Mouse (Mus musculus) midbrain, embryonic 12.5 days (tissue): ENCODE measurements around the gene Sdsl. TPM values are rescaled to one million over a fixed set of nuclear protein-coding genes. Genes with fewer than 3 reads are reported as not detected.
"Not testable (repeated sequence)": the region's sequence is repeated elsewhere in the genome, so short reads cannot be mapped to it uniquely, and the experiment has no call there.

Source experiments
- ATAC-seq: fragments of 200-750 bp; cut with Nextera tagmentation; 2 replicates; pipeline ENCODE4 v1.8.0; 2017; ENCODE audit warnings: low read depth, moderate TSS enrichment, moderate library complexity; ENCODE audit not compliant: low FRiP score
- H3K27ac ChIP-seq: fragments of 300-500 bp; sonication (generic); replicated peaks from 2 replicates; pipeline ENCODE4 v1.5.1; 2016; ENCODE audit warnings: mild to moderate bottlenecking
- H3K27me3 ChIP-seq: fragments of 300-500 bp; sonication (generic); 2 replicates; pipeline ENCODE4 v1.6.1; 2016; ENCODE audit warnings: mild to moderate bottlenecking
- H3K36me3 ChIP-seq: fragments of 300-500 bp; sonication (generic); 2 replicates; pipeline ENCODE4 v1.6.1; 2016
- H3K4me1 ChIP-seq: fragments of 300-500 bp; sonication (generic); 2 replicates; pipeline ENCODE4 v1.6.1; 2016
- H3K4me2 ChIP-seq: fragments of 300-500 bp; sonication (generic); replicated peaks from 2 replicates; pipeline ENCODE4 v1.6.1; 2016; ENCODE audit warnings: mild to moderate bottlenecking, moderate library complexity
- H3K4me3 ChIP-seq: fragments of 300-500 bp; sonication (generic); 2 replicates; pipeline ENCODE4 v1.5.1; 2016; ENCODE audit warnings: mild to moderate bottlenecking
- H3K9ac ChIP-seq: fragments of 300-500 bp; sonication (generic); replicated peaks from 2 replicates; pipeline ENCODE4 v1.6.1; 2016; ENCODE audit warnings: mild to moderate bottlenecking, moderate library complexity
- H3K9me3 ChIP-seq: fragments of 300-500 bp; sonication (generic); 2 replicates; pipeline ENCODE4 v1.6.1; 2016; ENCODE audit warnings: mild to moderate bottlenecking
- WGBS: fragments of 180-500 bp; shearing (Covaris S2); methylation state at CpG from one replicate; pipeline ENCODE4 v1.1.7; 2016; 5-methylcytosine and 5-hydroxymethylcytosine counted together
- polyA plus RNA-seq: library from polyadenylated mRNA; unstranded; fragments of >200 nt; fragmentation: Nextera tagmentation; extraction: Ambion mirVana; gene quantifications from 2 replicates; pipeline ENCODE4 v1.2.1, GENCODE M21; 2016

Gene Sdsl
- polyA plus RNA-seq, 1 experiment from 2014 or later = 6.4 TPM

- H3K4me3 ChIP-seq = no peak overlapping the region
- 72% methylated on average over 9 of the region's 9 CpGs for WGBS
Observed at GRCm38 (mm10) chr5:120505781-120506180, 33.2 kb upstream of the Sdsl start.

GRCm38 (mm10) chr5:120505368-120505767, 32.8 kb upstream of the Sdsl start:
- no peak overlapping the region for H3K4me2 ChIP-seq
- peaks cover 14% of the 10 kb centered on the region for H3K4me1 ChIP-seq
- no peaks in the 10 kb centered on the region for H3K9me3 ChIP-seq
- ATAC-seq = no peak
- WGBS = 20% methylated on average over 16 of the region's 16 CpGs
- H3K27ac ChIP-seq = no peak overlapping the region
- H3K9ac ChIP-seq = no peak overlapping the region
- no peak overlapping the region for H3K4me3 ChIP-seq
- H3K36me3 ChIP-seq = no peaks in the 10 kb centered on the region
- peaks cover 6% of the 10 kb centered on the region; the same call in 1 of the 2 replicates for H3K27me3 ChIP-seq

More at GRCm38 (mm10) chr5:120505781-120506180, 33.2 kb upstream of the Sdsl start:
- Histone ChIP-seq H3K9ac (no peak overlapping the region), H3K36me3 (no peaks in the 10 kb centered on the region), H3K27me3 (peaks cover 6% of the 10 kb centered on the region; the same call in 1 of the 2 replicates), H3K4me2 (no peak overlapping the region), H3K4me1 (peaks cover 17% of the 10 kb centered on the region), H3K9me3 (no peaks in the 10 kb centered on the region), H3K27ac (no peak overlapping the region)
- ATAC-seq = no peak

GRCm38 (mm10) chr5:120503144-120503795, 30.7 kb upstream of the Sdsl start, which contains the start of gene Plbd2:
Gene Plbd2, minus strand, starts transcription at chr5:120503625.
- H3K27ac ChIP-seq = 0 out of 2 replicates have a peak within 1 kb of the TSS, but pooled peaks have one; percentile 20

GRCm38 (mm10) chr5:120502675-120503143, 30.1 kb upstream of the Sdsl start:
- 0 out of 2 replicates have a peak, but pooled peaks have one; percentile 3 for ATAC-seq
- Histone ChIP-seq H3K27ac (0 out of 2 replicates have a peak overlapping the region, but pooled peaks have one; percentile 20), H3K4me2 (peak overlapping the region; percentile 89), H3K27me3 (peaks cover 6% of the 10 kb centered on the region; the same call in 1 of the 2 replicates), H3K36me3 (peaks cover 9% of the 10 kb centered on the region), H3K4me1 (peaks cover 11% of the 10 kb centered on the region), H3K4me3 (peak overlapping the region; percentile 84), H3K9me3 (no peaks in the 10 kb centered on the region), H3K9ac (peak overlapping the region; percentile 90)
- 11% methylated on average over 12 of the region's 12 CpGs for WGBS

More at GRCm38 (mm10) chr5:120503144-120503795, 30.7 kb upstream of the Sdsl start, which contains the start of gene Plbd2:
- Histone ChIP-seq H3K4me1 (peaks cover 11% of the 10 kb centered on the region), H3K4me2 (peak within 1 kb of the TSS; percentile 89), H3K36me3 (peaks cover 7% of the 10 kb centered on the region), H3K4me3 (peak within 1 kb of the TSS; percentile 84), H3K27me3 (peaks cover 6% of the 10 kb centered on the region; the same call in 1 of the 2 replicates), H3K9me3 (no peaks in the 10 kb centered on the region), H3K9ac (peak within 1 kb of the TSS; percentile 90)
- WGBS = under 1% methylated on average over 48 of the region's 55 CpGs
- peak; percentile 75 for ATAC-seq

- H3K4me2 ChIP-seq = peak overlapping the region; percentile 89
- H3K9me3 ChIP-seq = no peaks in the 10 kb centered on the region
- H3K4me1 ChIP-seq = peaks cover 11% of the 10 kb centered on the region
- no peak for ATAC-seq
- H3K27me3 ChIP-seq = peaks cover 6% of the 10 kb centered on the region; the same call in 1 of the 2 replicates
- WGBS = 70% methylated on average over 9 of the region's 9 CpGs
- H3K36me3 ChIP-seq = peaks cover 10% of the 10 kb centered on the region
- H3K27ac ChIP-seq = no peak overlapping the region
- H3K9ac ChIP-seq = peak overlapping the region; percentile 90; the same call in 1 of the 2 replicates
- peak overlapping the region; percentile 84 for H3K4me3 ChIP-seq
Observed at GRCm38 (mm10) chr5:120502147-120502621, 29.6 kb upstream of the Sdsl start.

- ATAC-seq, H3K9ac ChIP-seq, H3K4me3 ChIP-seq, H3K4me2 ChIP-seq, H3K27ac ChIP-seq, H3K27me3 ChIP-seq, H3K9me3 ChIP-seq: not testable (repeated sequence)
- Histone ChIP-seq H3K4me1 (peaks cover 11% of the 10 kb centered on the region), H3K36me3 (peaks cover 12% of the 10 kb centered on the region)
- 87% methylated on average over 9 of the region's 9 CpGs for WGBS
Observed at GRCm38 (mm10) chr5:120500609-120501008, 28.0 kb upstream of the Sdsl start.

- peaks cover 11% of the 10 kb centered on the region for H3K4me1 ChIP-seq
- H3K27me3 ChIP-seq = peaks cover 6% of the 10 kb centered on the region; the same call in 1 of the 2 replicates
- no peak overlapping the region for H3K4me2 ChIP-seq
- WGBS = 90% methylated on average over 4 of the region's 4 CpGs
- H3K9me3 ChIP-seq = no peaks in the 10 kb centered on the region
- ATAC-seq = no peak
- no peak overlapping the region for H3K4me3 ChIP-seq
- no peak overlapping the region for H3K9ac ChIP-seq
- peaks cover 12% of the 10 kb centered on the region for H3K36me3 ChIP-seq
- no peak overlapping the region for H3K27ac ChIP-seq
Observed at GRCm38 (mm10) chr5:120499202-120499601, 26.6 kb upstream of the Sdsl start.

GRCm38 (mm10) chr5:120497071-120497470, 24.5 kb upstream of the Sdsl start:
- no peak for ATAC-seq
- 88% methylated on average over 3 of the region's 3 CpGs for WGBS
- no peaks in the 10 kb centered on the region for H3K9me3 ChIP-seq
- H3K4me1 ChIP-seq = peaks cover 1% of the 10 kb centered on the region
- peaks cover 25% of the 10 kb centered on the region for H3K36me3 ChIP-seq
- no peak overlapping the region for H3K4me3 ChIP-seq
- H3K27me3 ChIP-seq = 0 out of 2 replicates have a peak, but pooled peaks cover under 1% of the 10 kb centered on the region
- H3K4me2 ChIP-seq = no peak overlapping the region
- no peak overlapping the region for H3K9ac ChIP-seq
- no peak overlapping the region for H3K27ac ChIP-seq

GRCm38 (mm10) chr5:120495703-120496226, 23.2 kb upstream of the Sdsl start:
- H3K4me3 ChIP-seq = no peak overlapping the region

GRCm38 (mm10) chr5:120495064-120495702, 22.6 kb upstream of the Sdsl start:
- Histone ChIP-seq H3K9me3 (no peaks in the 10 kb centered on the region), H3K4me1 (peaks cover 4% of the 10 kb centered on the region; the same call in 1 of the 2 replicates), H3K4me2 (no peak overlapping the region), H3K4me3 (no peak overlapping the region), H3K27me3 (no peaks in the 10 kb centered on the region), H3K36me3 (peaks cover 31% of the 10 kb centered on the region), H3K9ac (no peak overlapping the region), H3K27ac (no peak overlapping the region)
- 81% methylated on average over 10 of the region's 10 CpGs for WGBS
- ATAC-seq = no peak

More at GRCm38 (mm10) chr5:120495703-120496226, 23.2 kb upstream of the Sdsl start:
- H3K4me2 ChIP-seq = no peak overlapping the region
- no peak overlapping the region for H3K9ac ChIP-seq
- no peaks in the 10 kb centered on the region for H3K9me3 ChIP-seq
- 93% methylated on average over 13 of the region's 13 CpGs for WGBS
- no peak for ATAC-seq
- H3K27me3 ChIP-seq = no peaks in the 10 kb centered on the region
- no peak overlapping the region for H3K27ac ChIP-seq
- H3K4me1 ChIP-seq = 0 out of 2 replicates have a peak, but pooled peaks cover 2% of the 10 kb centered on the region
- H3K36me3 ChIP-seq = peaks cover 27% of the 10 kb centered on the region

GRCm38 (mm10) chr5:120493873-120494395, 21.3 kb upstream of the Sdsl start:
- no peaks in the 10 kb centered on the region for H3K9me3 ChIP-seq
- peaks cover 4% of the 10 kb centered on the region; the same call in 1 of the 2 replicates for H3K4me1 ChIP-seq
- peaks cover 31% of the 10 kb centered on the region for H3K36me3 ChIP-seq
- ATAC-seq = no peak
- no peak overlapping the region for H3K9ac ChIP-seq
- 83% methylated on average over 9 of the region's 9 CpGs for WGBS
- no peak overlapping the region for H3K27ac ChIP-seq
- H3K4me2 ChIP-seq = no peak overlapping the region
- H3K4me3 ChIP-seq = no peak overlapping the region
- no peaks in the 10 kb centered on the region for H3K27me3 ChIP-seq
